Comparison of ENCODE assay signal across 8 mouse cellular contexts in the genomic region with DNA sequence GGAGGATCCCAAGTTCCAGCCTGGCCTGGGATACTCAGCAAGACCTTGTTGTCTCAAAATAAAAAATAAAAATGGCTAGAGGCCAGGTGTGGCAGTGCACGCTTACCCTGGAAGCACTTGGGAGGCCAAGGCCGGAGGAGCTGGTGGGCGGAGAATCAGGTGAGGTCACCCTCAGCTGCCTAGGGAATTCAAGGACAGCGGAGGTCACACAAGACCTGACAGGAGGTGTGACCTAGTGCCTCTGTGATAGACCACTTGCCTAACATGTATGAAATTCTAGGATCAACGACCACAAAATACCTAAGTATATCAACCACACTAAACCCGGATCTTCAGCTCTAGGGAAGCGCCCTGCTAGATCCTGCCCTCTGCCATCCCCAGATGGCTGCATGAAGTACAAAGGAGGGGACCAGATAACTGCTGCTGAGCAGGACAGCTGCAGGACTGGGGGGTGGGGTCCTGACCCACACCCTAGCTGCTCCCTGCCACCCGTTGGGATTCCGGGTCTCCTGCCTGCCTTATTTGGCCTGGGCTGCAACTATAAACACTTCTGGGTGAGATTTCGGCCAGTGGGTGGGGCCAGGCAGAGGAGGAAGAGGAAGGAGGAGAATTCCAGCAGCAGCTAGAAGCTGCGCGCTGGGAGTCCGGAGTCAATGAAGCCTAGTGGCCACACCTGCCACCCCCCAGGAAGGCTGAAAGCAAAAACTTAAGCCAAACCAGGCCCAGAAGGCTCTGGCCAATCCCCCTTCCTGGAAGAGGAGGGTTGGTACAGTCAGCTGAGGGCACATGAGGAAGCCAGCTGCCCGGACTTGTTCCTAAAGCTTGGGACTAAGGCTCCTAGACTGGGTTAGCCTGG. TPM values are rescaled to one million over a fixed set of nuclear protein-coding genes. Genes with fewer than 3 reads are reported as not detected.
A peak's percentile ranks its signal among the peaks of the same experiment; 100 is the strongest.
DNase-seq lines count a peak whose midpoint lies in the region; ATAC-seq and TF ChIP-seq lines count a peak whose summit lies in the region.

No protein-coding gene starts in this region.

- DNase-seq in spleen, adult 2 months (ENCODE audit: low read depth in 1 of 2, low spot score in 2 of 2) = no peak
- no peak for DNase-seq in spleen, adult 18-20 months
- DNase-seq in forebrain, postnatal 0 days = no peak
- DNase-seq in liver, embryonic 11.5 days (ENCODE audit: low spot score) = no peak
- DNase-seq in layer of hippocampus, adult 18-20 months (ENCODE audit: low spot score in 2 of 2) = no peak
- DNase-seq in thymus, postnatal 10 days (ENCODE audit: low spot score in 2 of 2) = no peak

- 79% methylated on average over 14 of the region's 14 CpGs for WGBS in spleen, adult 2 months
- 65% methylated on average over 14 of the region's 14 CpGs for WGBS in forebrain, postnatal 0 days
- WGBS in hindbrain, embryonic 16.5 days = 52% methylated on average over 14 of the region's 14 CpGs
- whole genome bisulfite sequencing in liver, embryonic 11.5 days = 55% methylated on average over 14 of the region's 14 CpGs
- WGBS in midbrain, embryonic 16.5 days = 61% methylated on average over 14 of the region's 14 CpGs

- no peak for TF ChIP-seq CTCF in spleen, adult 2 months (IDR thresholded peaks at IDR 0.05; ENCODE audit: extremely low read depth, insufficient read depth, insufficient read length, insufficient replicate concordance)
- no peak for TF ChIP-seq CTCF in forebrain, postnatal 0 days (IDR thresholded peaks at IDR 0.05; ENCODE audit: low read depth)

- H3K9ac ChIP-seq in forebrain, postnatal 0 days = no peak overlapping the region
- peak overlapping the region; percentile 35 for H3K9ac ChIP-seq in hindbrain, embryonic 16.5 days (ENCODE audit: low read depth, low read length)
- peak overlapping the region; percentile 31 for H3K9ac ChIP-seq in liver, embryonic 11.5 days (ENCODE audit: low read depth, low read length)
- H3K9ac ChIP-seq in midbrain, embryonic 16.5 days (ENCODE audit: low read depth, low read length) = 0 out of 2 replicates have a peak overlapping the region, but pooled peaks have one; percentile 20

- H3K36me3 ChIP-seq in spleen, adult 2 months (ENCODE audit: control insufficient read depth, insufficient read depth, low read length) = no peaks in the 10 kb centered on the region
- no peaks in the 10 kb centered on the region for H3K36me3 ChIP-seq in forebrain, postnatal 0 days (ENCODE audit: insufficient read depth)
- no peaks in the 10 kb centered on the region for H3K36me3 ChIP-seq in hindbrain, embryonic 16.5 days (ENCODE audit: control insufficient read depth, insufficient read depth, low read length)
- H3K36me3 ChIP-seq in liver, embryonic 11.5 days (ENCODE audit: control insufficient read depth, insufficient read depth, low read length) = no peaks in the 10 kb centered on the region; the same call in 1 of the 2 replicates
- no peaks in the 10 kb centered on the region for H3K36me3 ChIP-seq in midbrain, embryonic 16.5 days (ENCODE audit: control insufficient read depth, insufficient read depth, low read length)

- H3K4me1 ChIP-seq in spleen, adult 2 months (ENCODE audit: control insufficient read depth, insufficient read depth, insufficient read length) = no peaks in the 10 kb centered on the region
- 0 out of 2 replicates have a peak, but pooled peaks cover 10% of the 10 kb centered on the region for H3K4me1 ChIP-seq in forebrain, postnatal 0 days (ENCODE audit: insufficient read depth)
- peaks cover 19% of the 10 kb centered on the region for H3K4me1 ChIP-seq in hindbrain, embryonic 16.5 days (ENCODE audit: control insufficient read depth, insufficient read depth, low read depth, low read length)
- H3K4me1 ChIP-seq in liver, embryonic 11.5 days (replicated peaks; ENCODE audit: control insufficient read depth, insufficient read depth, low read length) = peaks cover 82% of the 10 kb centered on the region
- peaks cover 14% of the 10 kb centered on the region; the same call in 1 of the 2 replicates for H3K4me1 ChIP-seq in midbrain, embryonic 16.5 days (ENCODE audit: control insufficient read depth, insufficient read depth, low read length)

- peak overlapping the region; percentile 39 for H3K27ac ChIP-seq in spleen, adult 2 months (ENCODE audit: insufficient read depth, low read length)
- H3K27ac ChIP-seq in forebrain, postnatal 0 days (ENCODE audit: low read depth, low read length) = peak overlapping the region; percentile 54; the same call in 1 of the 2 replicates
- H3K27ac ChIP-seq in hindbrain, embryonic 16.5 days (ENCODE audit: low read depth, low read length) = peak overlapping the region; percentile 51
- H3K27ac ChIP-seq in liver, embryonic 11.5 days (ENCODE audit: low read depth, low read length) = peak overlapping the region; percentile 67
- 0 out of 2 replicates have a peak overlapping the region, but pooled peaks have one; percentile 11 for H3K27ac ChIP-seq in midbrain, embryonic 16.5 days (ENCODE audit: low read length)

- no peak for TF ChIP-seq POLR2A in spleen, adult 2 months (IDR thresholded peaks at IDR 0.05; ENCODE audit: low read depth, low read length)

- no peak overlapping the region for H3K4me3 ChIP-seq in spleen, adult 2 months (ENCODE audit: extremely low read depth, insufficient read depth, insufficient read length)
- H3K4me3 ChIP-seq in forebrain, postnatal 0 days (ENCODE audit: low read depth, low read length) = no peak overlapping the region
- H3K4me3 ChIP-seq in hindbrain, embryonic 16.5 days (ENCODE audit: low read length) = no peak overlapping the region
- H3K4me3 ChIP-seq in liver, embryonic 11.5 days (ENCODE audit: low read depth, low read length) = 0 out of 2 replicates have a peak overlapping the region, but pooled peaks have one; percentile 4
- no peak overlapping the region for H3K4me3 ChIP-seq in midbrain, embryonic 16.5 days (ENCODE audit: low read depth, low read length)

- H3K4me2 ChIP-seq in forebrain, postnatal 0 days (ENCODE audit: low read depth) = no peak overlapping the region
- no peak overlapping the region; the same call in 1 of the 2 replicates for H3K4me2 ChIP-seq in hindbrain, embryonic 16.5 days (ENCODE audit: low read length)
- peak overlapping the region; percentile 59 for H3K4me2 ChIP-seq in liver, embryonic 11.5 days
- H3K4me2 ChIP-seq in midbrain, embryonic 16.5 days (ENCODE audit: low read length) = no peak overlapping the region

- no peaks in the 10 kb centered on the region for H3K27me3 ChIP-seq in spleen, adult 2 months (ENCODE audit: control insufficient read depth, insufficient read depth, low read length)
- H3K27me3 ChIP-seq in forebrain, postnatal 0 days (ENCODE audit: insufficient read depth, low read length) = no peaks in the 10 kb centered on the region
- H3K27me3 ChIP-seq in hindbrain, embryonic 16.5 days (replicated peaks; ENCODE audit: control insufficient read depth, insufficient read depth, low read length) = no peaks in the 10 kb centered on the region
- H3K27me3 ChIP-seq in liver, embryonic 11.5 days (replicated peaks; ENCODE audit: control insufficient read depth, insufficient read depth, low read length) = no peaks in the 10 kb centered on the region
- no peaks in the 10 kb centered on the region for H3K27me3 ChIP-seq in midbrain, embryonic 16.5 days (ENCODE audit: control insufficient read depth, insufficient read depth, low read depth, low read length)

- peak; percentile 25; the same call in 1 of the 2 replicates for ATAC-seq in forebrain, postnatal 0 days
- peak; percentile 48; the same call in 1 of the 2 replicates for ATAC-seq in hindbrain, embryonic 16.5 days
- no peak for ATAC-seq in liver, embryonic 11.5 days (replicated peaks; ENCODE audit: low FRiP score)
- no peak for ATAC-seq in midbrain, embryonic 16.5 days

- H3K9me3 ChIP-seq in forebrain, postnatal 0 days (ENCODE audit: low read length) = no peaks in the 10 kb centered on the region
- H3K9me3 ChIP-seq in hindbrain, embryonic 16.5 days (ENCODE audit: control insufficient read depth, low read length) = no peaks in the 10 kb centered on the region
- no peaks in the 10 kb centered on the region for H3K9me3 ChIP-seq in liver, embryonic 11.5 days (ENCODE audit: control insufficient read depth, low read length)
- H3K9me3 ChIP-seq in midbrain, embryonic 16.5 days (replicated peaks; ENCODE audit: control insufficient read depth, low read length, poor library complexity, severe bottlenecking) = no peaks in the 10 kb centered on the region

RNA-seq across cellular contexts. Expression of gene Piezo1, which starts 28.1 kb away (rescaled TPM):
- polyA plus RNA-seq in spleen, adult 2 months (2012; rRNA removed) = 96.7 and 117 TPM in 2 replicates
- total RNA-seq in forebrain, postnatal 0 days (2014; rRNA removed) = 11.6 and 15.1 TPM in 2 replicates
- 1.2 and 1.4 TPM in 2 replicates for polyA plus RNA-seq in forebrain, postnatal 0 days (2015; fragmentation: Nextera tagmentation; extraction: Ambion mirVana)
- polyA plus RNA-seq in hindbrain, embryonic 16.5 days (2015; fragmentation: Nextera tagmentation; extraction: Ambion mirVana) = 1.7 and 3.5 TPM in 2 replicates
- polyA plus RNA-seq in liver, embryonic 11.5 days (2014; fragmentation: Nextera tagmentation; extraction: Ambion mirVana) = 29.7 and 45.8 TPM in 2 replicates
- polyA plus RNA-seq in midbrain, embryonic 16.5 days (2015; fragmentation: Nextera tagmentation; extraction: Ambion mirVana) = 1.8 and 2.0 TPM in 2 replicates
- total RNA-seq in layer of hippocampus, adult 18-20 months (2021) = 1 to 10 TPM; 3.2 to 3.5 TPM

RNA-seq across cellular contexts. Expression of gene Cdt1, which starts 44.8 kb away (rescaled TPM):
- 50.4 and 118 TPM in 2 replicates for polyA plus RNA-seq in spleen, adult 2 months (2012; rRNA removed)
- 11.5 and 14.9 TPM in 2 replicates for total RNA-seq in forebrain, postnatal 0 days (2014; rRNA removed)
- polyA plus RNA-seq in forebrain, postnatal 0 days (2015; fragmentation: Nextera tagmentation; extraction: Ambion mirVana) = 6.1 and 6.5 TPM in 2 replicates
- 8.0 and 11.4 TPM in 2 replicates for polyA plus RNA-seq in hindbrain, embryonic 16.5 days (2015; fragmentation: Nextera tagmentation; extraction: Ambion mirVana)
- polyA plus RNA-seq in liver, embryonic 11.5 days (2014; fragmentation: Nextera tagmentation; extraction: Ambion mirVana) = 93.2 and 98.2 TPM in 2 replicates
- polyA plus RNA-seq in midbrain, embryonic 16.5 days (2015; fragmentation: Nextera tagmentation; extraction: Ambion mirVana) = 5.7 and 6.2 TPM in 2 replicates
- total RNA-seq in layer of hippocampus, adult 18-20 months (2021) = 1 to 10 TPM; 1.2 to 1.8 TPM

RNA-seq across cellular contexts. Expression of gene Ctu2, which starts 47.1 kb away (rescaled TPM):
- polyA plus RNA-seq in spleen, adult 2 months (2012; rRNA removed) = 40.8 and 50.3 TPM in 2 replicates
- 58.0 and 69.7 TPM in 2 replicates for total RNA-seq in forebrain, postnatal 0 days (2014; rRNA removed)
- 89.7 and 99.5 TPM in 2 replicates for polyA plus RNA-seq in forebrain, postnatal 0 days (2015; fragmentation: Nextera tagmentation; extraction: Ambion mirVana)
- 78.5 and 85.1 TPM in 2 replicates for polyA plus RNA-seq in hindbrain, embryonic 16.5 days (2015; fragmentation: Nextera tagmentation; extraction: Ambion mirVana)
- polyA plus RNA-seq in liver, embryonic 11.5 days (2014; fragmentation: Nextera tagmentation; extraction: Ambion mirVana) = 51.9 and 55.6 TPM in 2 replicates
- polyA plus RNA-seq in midbrain, embryonic 16.5 days (2015; fragmentation: Nextera tagmentation; extraction: Ambion mirVana) = 83.6 and 85.1 TPM in 2 replicates
- 10 to 100 TPM; 21.1 to 22.3 TPM for total RNA-seq in layer of hippocampus, adult 18-20 months (2021)

RNA-seq across cellular contexts. Expression of gene Rnf166, which starts 47.2 kb away (rescaled TPM):
- 79.6 and 115 TPM in 2 replicates for polyA plus RNA-seq in spleen, adult 2 months (2012; rRNA removed)
- 32.1 TPM in 2 replicates for total RNA-seq in forebrain, postnatal 0 days (2014; rRNA removed)
- polyA plus RNA-seq in forebrain, postnatal 0 days (2015; fragmentation: Nextera tagmentation; extraction: Ambion mirVana) = 26.2 and 26.5 TPM in 2 replicates
- 30.9 and 32.5 TPM in 2 replicates for polyA plus RNA-seq in hindbrain, embryonic 16.5 days (2015; fragmentation: Nextera tagmentation; extraction: Ambion mirVana)
- 24.7 and 26.8 TPM in 2 replicates for polyA plus RNA-seq in liver, embryonic 11.5 days (2014; fragmentation: Nextera tagmentation; extraction: Ambion mirVana)
- polyA plus RNA-seq in midbrain, embryonic 16.5 days (2015; fragmentation: Nextera tagmentation; extraction: Ambion mirVana) = 35.0 and 36.4 TPM in 2 replicates
- total RNA-seq in layer of hippocampus, adult 18-20 months (2021) = 10 to 100 TPM; 40.3 to 45.5 TPM

RNA-seq across cellular contexts. Expression of gene Aprt, which starts 53.7 kb away (rescaled TPM):
- 86.7 and 106 TPM in 2 replicates for polyA plus RNA-seq in spleen, adult 2 months (2012; rRNA removed)
- 132 and 163 TPM in 2 replicates for total RNA-seq in forebrain, postnatal 0 days (2014; rRNA removed)
- 226 and 260 TPM in 2 replicates for polyA plus RNA-seq in forebrain, postnatal 0 days (2015; fragmentation: Nextera tagmentation; extraction: Ambion mirVana)
- 202 and 203 TPM in 2 replicates for polyA plus RNA-seq in hindbrain, embryonic 16.5 days (2015; fragmentation: Nextera tagmentation; extraction: Ambion mirVana)
- 400 and 425 TPM in 2 replicates for polyA plus RNA-seq in liver, embryonic 11.5 days (2014; fragmentation: Nextera tagmentation; extraction: Ambion mirVana)
- polyA plus RNA-seq in midbrain, embryonic 16.5 days (2015; fragmentation: Nextera tagmentation; extraction: Ambion mirVana) = 156 and 157 TPM in 2 replicates
- total RNA-seq in layer of hippocampus, adult 18-20 months (2021) = 10 to 100 TPM; 58.1 to 61.6 TPM

Comparison
In these comparisons a context has a peak if more than half of its experiments do, and no peak if none do; other contexts are left out.
1. H3K27ac ChIP-seq: peak in every context shown above with its lines; median percentile 67 in liver, embryonic 11.5 days; 54 in forebrain, postnatal 0 days; 51 in hindbrain, embryonic 16.5 days; 39 in spleen, adult 2 months; 11 in midbrain, embryonic 16.5 days.
2. ATAC-seq: peak in forebrain, postnatal 0 days (single experiment) and hindbrain, embryonic 16.5 days (single experiment); none in liver, embryonic 11.5 days (single experiment) and midbrain, embryonic 16.5 days (single experiment).